Mouse (Mus musculus) spleen, postnatal 36 days (tissue): Measurements from ENCODE around the gene Rhox2e.
"Not testable (repeated sequence)": the region's sequence is repeated elsewhere in the genome, so short reads cannot be mapped to it uniquely, and the experiment has no call there.

ENCODE experiments used
- DNase-seq, 2 experiments: peaks; one replicate each; pipeline ENCODE4 v3.0.0; 2022; ENCODE audit warnings: low spot score in 2 of 2, mixed read lengths in 1 of 2

The Rhox2e gene

DNA sequence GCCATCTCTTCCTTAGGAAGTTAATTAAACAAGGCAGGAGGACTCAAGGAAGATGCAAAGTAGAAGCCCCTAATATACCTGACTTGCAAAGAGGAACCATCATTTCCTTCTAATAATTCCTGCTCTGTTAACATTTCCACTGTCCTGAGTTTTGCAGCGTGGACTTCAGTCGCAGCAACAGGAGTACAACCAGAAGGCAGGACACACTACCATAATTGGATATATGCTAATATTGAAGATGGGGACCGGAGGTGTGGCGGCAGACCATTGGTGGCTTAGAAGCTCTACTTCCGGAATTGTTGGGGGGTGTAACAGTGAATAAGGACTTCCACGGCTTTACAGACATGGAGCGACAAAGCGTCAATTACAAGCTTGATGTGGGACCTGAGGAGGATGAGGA is at the start of gene Rhox2e:
Gene Rhox2e, plus strand, starts transcription at position 301 of the 400 bp plus-strand sequence.
- DNase-seq: not testable (repeated sequence)

DNA sequence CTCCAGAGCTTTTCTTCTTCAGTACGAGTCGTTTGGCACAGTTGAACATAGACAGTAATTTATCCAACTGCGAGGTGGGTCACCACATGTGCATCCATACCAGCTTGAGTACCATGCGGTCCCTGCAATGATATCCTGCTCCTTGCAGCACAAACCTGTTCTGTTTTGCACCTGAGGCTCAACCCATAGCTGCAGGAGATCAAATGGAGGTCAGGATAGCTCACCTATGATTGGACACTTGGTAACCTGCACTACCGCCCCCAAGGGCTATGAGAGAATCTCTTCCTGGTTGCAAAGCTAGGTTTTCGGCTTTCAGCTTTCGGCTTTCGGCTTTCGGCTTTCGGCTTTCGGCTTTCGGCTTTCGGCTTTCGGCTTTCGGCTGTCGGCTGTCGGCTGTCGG is 16.2 kb upstream of the Rhox2e start, which contains the start of gene Rhox4d:
Gene Rhox4d, plus strand, starts transcription at position 301 of the 400 bp plus-strand sequence.
- DNase-seq: not testable (repeated sequence)

DNA sequence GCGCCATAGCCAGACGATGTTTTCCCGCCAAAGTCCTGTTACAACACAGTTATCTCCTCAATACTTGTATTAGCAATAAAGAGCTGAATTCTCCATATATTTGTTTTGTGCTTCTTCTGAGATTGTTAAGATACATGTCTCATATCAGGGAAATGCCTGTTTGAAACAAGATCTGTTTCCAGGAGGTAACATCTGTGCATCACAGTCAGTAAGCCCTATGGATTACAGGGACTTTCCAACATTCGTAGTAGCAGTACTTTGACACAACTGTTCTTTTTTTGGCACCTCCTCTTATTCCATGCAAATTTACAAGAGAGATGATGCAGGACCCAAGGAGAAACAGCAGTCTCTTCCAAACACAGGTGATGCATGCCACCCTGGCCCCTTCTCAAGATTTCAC is 11.5 kb downstream of the Rhox2e start, which contains the start of gene Rhox3e:
Gene Rhox3e, plus strand, starts transcription at position 301 of the 400 bp plus-strand sequence.
- DNase-seq: not testable (repeated sequence)

DNA sequence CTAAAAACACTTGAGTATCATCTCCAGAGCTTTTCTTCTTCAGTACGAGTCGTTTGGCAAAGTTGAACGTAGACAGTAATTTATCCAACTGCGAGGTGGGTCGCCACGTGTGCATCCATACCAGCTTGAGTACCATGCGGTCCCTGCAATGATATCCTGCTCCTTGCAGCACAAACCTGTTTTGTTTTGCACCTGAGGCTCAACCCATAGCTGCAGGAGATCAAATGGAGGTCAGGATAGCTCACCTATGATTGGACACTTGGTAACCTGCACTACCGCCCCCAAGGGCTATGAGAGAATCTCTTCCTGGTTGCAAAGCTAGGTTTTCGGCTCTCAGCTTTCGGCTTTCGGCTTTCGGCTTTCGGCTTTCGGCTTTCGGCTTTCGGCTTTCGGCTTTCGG is 26.9 kb downstream of the Rhox2e start, which contains the start of gene Rhox4e:
Gene Rhox4e, plus strand, starts transcription at position 301 of the 400 bp plus-strand sequence.
- DNase-seq: not testable (repeated sequence)

DNA sequence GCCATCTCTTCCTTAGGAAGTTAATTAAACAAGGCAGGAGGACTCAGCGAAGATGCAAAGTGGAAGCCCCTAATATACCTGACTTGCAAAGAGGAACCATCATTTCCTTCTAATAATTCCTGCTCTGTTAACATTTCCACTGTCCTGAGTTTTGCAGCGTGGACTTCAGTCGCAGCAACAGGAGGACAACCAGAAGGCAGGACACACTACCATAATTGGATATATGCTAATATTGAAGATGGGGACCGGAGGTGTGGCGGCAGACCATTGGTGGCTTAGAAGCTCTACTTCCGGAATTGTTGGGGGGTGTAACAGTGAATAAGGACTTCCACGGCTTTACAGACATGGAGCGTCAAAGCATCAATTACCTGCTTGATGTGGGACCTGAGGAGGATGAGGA is 40.9 kb downstream of the Rhox2e start, which contains the start of gene Rhox2f:
Gene Rhox2f, plus strand, starts transcription at position 301 of the 400 bp plus-strand sequence.
- not testable (repeated sequence) for DNase-seq

DNA sequence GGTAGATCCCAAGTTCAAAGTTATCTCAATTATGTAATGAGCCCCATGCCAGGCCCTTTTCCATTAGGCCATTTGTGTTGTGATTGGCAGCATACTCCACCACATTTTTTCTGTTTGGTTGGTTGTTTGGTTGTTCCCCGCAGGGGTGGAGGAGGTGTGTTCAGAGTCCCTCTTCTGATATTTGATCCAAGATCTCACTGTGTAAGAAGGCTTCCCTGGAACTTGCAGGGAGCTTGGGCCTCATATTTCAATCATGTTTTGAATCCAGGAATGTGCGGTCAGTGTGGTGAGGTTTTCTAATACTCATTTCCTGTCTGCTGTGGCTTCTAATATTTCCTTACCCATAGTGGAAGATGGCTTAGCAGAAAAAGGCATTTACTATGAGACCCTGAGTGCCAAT is 42.4 kb downstream of the Rhox2e start:
- not testable (repeated sequence) for DNase-seq

DNA sequence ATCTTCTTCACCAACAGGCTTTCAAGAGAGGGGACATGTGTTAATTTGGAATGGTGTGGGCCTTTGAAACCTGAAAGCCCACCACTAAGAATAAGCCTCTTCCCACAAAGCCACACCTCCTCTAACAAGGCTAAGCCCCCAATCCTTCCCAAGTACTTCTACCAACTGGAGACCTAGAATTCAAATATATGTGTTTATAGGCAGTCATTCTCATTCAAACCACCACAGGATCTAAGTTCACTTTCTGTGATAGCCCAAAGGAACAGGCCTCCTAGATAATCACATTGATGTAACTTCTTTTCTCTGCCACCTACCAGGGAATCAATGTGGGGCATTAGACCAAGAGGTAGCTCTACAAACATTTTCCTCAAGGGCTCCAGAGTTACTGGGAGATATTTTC is 50.4 kb downstream of the Rhox2e start, which contains the start of gene Rhox3f:
Gene Rhox3f, plus strand, starts transcription at position 301 of the 400 bp plus-strand sequence.
- not testable (repeated sequence) for DNase-seq
